Mouse (Mus musculus): ENCODE results near the gene Eif2ak1. TPM values are rescaled to one million over a fixed set of nuclear protein-coding genes. Genes with fewer than 3 reads are reported as not detected.
"Not testable (repeated sequence)": the region's sequence is repeated elsewhere in the genome, so short reads cannot be mapped to it uniquely, and the experiment has no call there.

The Eif2ak1 gene
- 10 to 100 TPM; 41.1 to 42.9 TPM for total RNA-seq (2021)

DNA sequence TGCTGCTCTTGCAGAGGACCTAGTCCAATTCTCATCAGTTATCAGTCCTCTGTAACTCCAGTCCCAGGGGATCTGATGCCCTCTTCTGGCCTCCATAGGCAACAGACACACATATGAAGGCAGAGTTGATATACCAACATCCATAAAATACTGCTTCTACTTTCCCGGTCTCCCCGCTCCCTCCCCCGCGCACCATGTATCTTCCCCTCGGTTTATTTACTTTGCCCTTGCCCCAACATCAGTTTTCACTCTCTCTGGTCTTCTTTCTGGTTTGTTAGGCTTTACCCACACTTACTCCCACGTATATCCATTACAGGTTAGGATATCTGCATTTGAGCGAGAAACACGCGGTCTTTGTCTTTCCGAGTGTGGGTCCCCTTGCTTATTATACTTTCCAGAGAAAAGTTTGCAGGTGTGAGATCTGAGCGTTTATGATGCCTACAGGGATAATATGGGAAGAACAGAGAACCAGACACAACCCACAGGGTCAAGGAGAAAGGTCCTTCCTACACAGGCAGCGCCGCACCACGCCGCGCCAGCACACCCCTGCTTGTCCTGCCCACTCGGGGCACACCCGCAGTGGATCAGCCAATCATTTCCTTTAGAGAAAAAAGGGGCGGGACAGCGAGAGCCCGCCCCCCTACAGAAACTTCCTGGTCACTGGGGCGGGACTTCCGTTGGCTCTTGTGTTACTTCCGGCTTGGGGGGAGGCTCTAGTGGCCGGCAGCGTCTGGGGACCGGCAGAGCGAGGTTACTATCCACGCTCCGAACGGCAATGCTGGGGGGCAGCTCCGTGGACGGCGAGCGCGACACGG, at the start of gene Eif2ak1:
Eif2ak1 (plus strand) TSS at position 673 of the 815 bp plus-strand sequence.
- DNase-seq: peak; percentile 94
- intact Hi-C loops (cut with DNase I): no loop called here

- DNase-seq: peak; percentile 6
- intact Hi-C loops (cut with DNase I): no loop called here
Measured at GRCm38 (mm10) chr5:143781951-143782350, 35.6 kb upstream of the Eif2ak1 start.

GRCm38 (mm10) chr5:143785391-143785790, 32.2 kb upstream of the Eif2ak1 start:
- intact Hi-C loops (cut with DNase I): no loop called here
- peak; percentile 21 for DNase-seq

DNA sequence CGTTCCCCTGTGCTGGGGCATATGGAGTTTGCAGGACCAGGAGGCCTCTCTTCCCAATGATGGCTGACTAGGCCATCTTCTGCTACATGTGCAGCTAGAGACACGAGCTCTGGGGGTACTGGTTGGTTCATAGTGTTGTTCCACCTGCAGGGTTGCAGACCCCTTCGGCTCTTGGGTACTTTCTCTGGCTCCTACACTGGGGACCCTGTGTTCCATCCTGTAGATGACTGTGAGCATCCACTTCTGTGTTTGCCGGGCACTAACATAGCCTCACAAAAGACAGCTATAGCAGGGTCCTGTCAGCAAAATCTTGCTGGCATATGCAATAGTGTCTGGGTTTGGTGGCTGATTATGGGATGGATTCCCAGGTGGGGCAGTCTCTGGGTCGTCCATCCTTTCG, 16.4 kb upstream of the Eif2ak1 start:
- intact Hi-C loops (cut with DNase I); DNase-seq: not testable (repeated sequence)

GRCm38 (mm10) chr5:143804056-143804765, 13.4 kb upstream of the Eif2ak1 start:
- DNase-seq: no peak
- intact Hi-C loops (cut with DNase I): no loop called here

GRCm38 (mm10) chr5:143807268-143807667, 10.3 kb upstream of the Eif2ak1 start:
- no peak for DNase-seq
- intact Hi-C loops (cut with DNase I): no loop called here

GRCm38 (mm10) chr5:143809421-143810090, 8.0 kb upstream of the Eif2ak1 start:
- DNase-seq: no peak
- intact Hi-C loops (cut with DNase I): no loop called here

- intact Hi-C loops (cut with DNase I): no loop called here
- no peak for DNase-seq
Measured at GRCm38 (mm10) chr5:143811653-143812052, 5.9 kb upstream of the Eif2ak1 start.

DNA sequence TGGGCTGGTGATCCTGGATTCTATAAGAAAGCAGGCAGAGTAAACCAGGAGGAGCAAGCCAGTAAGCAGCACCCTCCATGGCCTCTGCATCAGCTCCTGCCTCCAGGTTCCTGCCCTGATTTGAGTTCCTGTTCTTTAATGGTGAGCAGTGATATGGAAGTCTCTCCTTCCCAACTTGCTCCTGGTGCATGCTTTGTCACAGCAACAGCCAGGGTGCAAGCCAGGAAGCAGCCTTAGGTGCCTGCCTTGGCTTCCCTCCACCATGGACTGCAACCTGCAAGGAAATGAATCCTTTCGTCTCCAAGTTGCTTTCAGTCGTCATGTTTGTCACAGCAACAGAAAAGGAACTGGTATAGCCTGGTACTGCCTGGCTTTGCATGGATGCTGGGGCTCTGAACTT, 3.0 kb upstream of the Eif2ak1 start:
- intact Hi-C loops (cut with DNase I): no loop called here

DNA sequence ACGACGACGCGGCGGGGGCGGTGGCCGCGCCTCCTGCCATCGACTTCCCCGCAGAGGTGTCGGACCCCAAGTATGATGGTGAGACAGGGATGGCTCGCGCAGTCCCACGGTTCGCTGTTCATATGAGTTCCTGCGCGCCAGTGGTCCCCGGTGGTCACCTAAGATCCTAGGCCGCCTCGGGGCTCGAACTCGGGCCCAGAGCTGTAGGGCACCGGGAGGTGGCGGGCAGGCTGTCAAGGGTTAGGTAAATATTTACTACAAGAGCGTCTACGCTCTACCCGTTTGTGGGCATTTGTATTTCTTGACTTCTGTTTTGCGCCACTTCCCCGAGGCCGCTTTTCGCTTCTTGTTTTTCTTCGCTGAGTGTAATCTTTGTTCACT, 333 bp downstream of the Eif2ak1 start:
- intact Hi-C loops (cut with DNase I): no loop called here
- DNase-seq: no peak

More for the DNA sequence above, 3.0 kb upstream of the Eif2ak1 start:
- no peak for DNase-seq

GRCm38 (mm10) chr5:143818461-143818860, 873 bp downstream of the Eif2ak1 start:
- DNase-seq: no peak
- intact Hi-C loops (cut with DNase I): no loop called here

- intact Hi-C loops (cut with DNase I): no loop called here
- DNase-seq: no peak
Measured at GRCm38 (mm10) chr5:143818949-143819348, 1.4 kb downstream of the Eif2ak1 start.

GRCm38 (mm10) chr5:143819906-143820660, 2.5 kb downstream of the Eif2ak1 start:
- DNase-seq: no peak

GRCm38 (mm10) chr5:143820820-143821219, 3.2 kb downstream of the Eif2ak1 start:
- intact Hi-C loops (cut with DNase I): no loop called here
- no peak for DNase-seq

More at GRCm38 (mm10) chr5:143819906-143820660, 2.5 kb downstream of the Eif2ak1 start:
- intact Hi-C loops (cut with DNase I): no loop called here

- intact Hi-C loops (cut with DNase I): no loop called here
- DNase-seq: no peak
Measured at GRCm38 (mm10) chr5:143871547-143872169, 54.1 kb downstream of the Eif2ak1 start.

DNA sequence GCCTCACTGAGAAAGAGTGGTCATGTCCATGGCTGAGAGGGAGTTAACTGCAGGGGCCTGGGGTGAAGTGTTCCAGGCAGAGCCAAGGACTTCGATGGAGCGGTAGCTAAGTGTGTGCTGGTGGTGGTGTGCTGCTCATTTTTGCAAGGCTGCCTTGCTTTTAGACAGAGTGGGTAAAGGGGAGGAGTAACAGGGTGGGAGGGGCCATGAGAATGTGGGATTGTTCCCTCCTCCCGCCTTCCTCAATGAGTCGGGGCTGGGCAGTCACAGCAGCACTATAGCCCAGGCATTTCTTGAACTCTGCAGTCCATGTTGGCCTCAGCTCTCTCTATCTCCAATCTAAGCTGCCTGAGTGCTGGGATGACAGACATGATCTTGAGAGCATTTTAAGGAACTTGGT, 57.0 kb downstream of the Eif2ak1 start:
- no peak for DNase-seq
- intact Hi-C loops (cut with DNase I): no loop called here

DNA sequence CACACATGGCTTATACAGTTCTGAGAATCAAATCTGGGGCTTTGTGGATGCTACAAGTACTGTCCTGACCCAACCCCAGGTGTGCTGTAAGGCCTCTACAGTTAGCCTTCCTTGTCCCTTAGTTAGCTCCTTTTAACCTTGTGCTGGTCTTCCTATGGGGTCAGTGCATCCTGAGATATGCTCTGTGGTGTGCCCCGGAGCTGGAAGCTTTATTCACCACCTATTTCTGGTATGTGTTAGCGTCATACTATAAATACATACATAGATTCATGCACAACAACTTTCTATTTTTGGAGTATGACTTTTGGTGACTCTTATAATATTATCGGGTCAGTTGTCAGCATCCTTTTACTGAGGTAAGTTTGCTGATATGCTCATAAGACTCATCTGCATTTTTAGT, 67.7 kb downstream of the Eif2ak1 start:
- DNase-seq: no peak
- intact Hi-C loops (cut with DNase I): no loop called here

- intact Hi-C loops (cut with DNase I): no loop called here
- DNase-seq: no peak
Measured at GRCm38 (mm10) chr5:143890741-143891140, 73.2 kb downstream of the Eif2ak1 start.

DNA sequence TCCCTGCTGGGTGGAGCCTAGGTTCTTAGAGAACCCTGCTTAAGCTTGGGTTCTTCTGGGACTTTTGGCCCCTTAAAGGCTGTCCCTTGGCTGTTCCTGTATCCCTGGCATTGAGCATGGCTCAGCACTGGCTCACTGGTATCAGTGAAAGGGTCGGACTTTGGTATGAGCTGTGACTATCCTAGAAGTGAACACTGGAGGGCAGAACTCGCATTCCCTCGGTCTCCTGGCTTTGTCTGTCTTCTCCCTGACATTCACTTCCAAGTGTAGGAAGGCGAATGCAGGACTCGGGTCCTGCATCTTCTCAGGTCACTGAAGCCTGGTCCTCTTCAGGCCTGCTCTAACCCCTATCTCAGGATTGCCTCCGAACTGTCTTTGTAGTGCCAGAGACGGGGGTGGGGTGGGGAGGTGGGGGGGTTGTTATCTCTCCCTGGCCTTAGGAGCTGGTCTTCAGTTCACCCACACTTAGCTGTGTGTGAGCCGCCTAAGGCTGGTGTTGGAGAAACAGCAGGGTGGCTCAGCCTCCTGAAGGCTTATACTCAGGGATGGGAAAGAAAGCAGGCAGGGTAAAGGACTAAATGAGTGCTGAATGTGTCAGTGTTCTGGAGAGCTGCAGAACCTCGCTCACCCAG, 74.8 kb downstream of the Eif2ak1 start:
- intact Hi-C loops (cut with DNase I): no loop called here
- DNase-seq: no peak

GRCm38 (mm10) chr5:143893396-143893795, 75.8 kb downstream of the Eif2ak1 start:
- DNase-seq: no peak
- intact Hi-C loops (cut with DNase I): no loop called here
